Mouse (Mus musculus): ENCODE measurements at regions not wholly inside any gene's neighbourhood (a gene's known extent, or its start where the extent isn't known, plus 50 kb on each side); places are given as distances from the start of the nearest gene placed in this dataset.

GRCm38 (mm10) chr13:78405071-78405470 is 205.5 kb upstream of the Nr2f1 start:
- TF ChIP-seq CTCF (IDR thresholded peaks at IDR 0.05) (no peak), EP300 (IDR thresholded peaks at IDR 0.05) (no peak)
